Comparison of ENCODE assay signal across 17 mouse cellular contexts in genomic region chr6:136239416-136239815, GRCm38 (mm10).
"Had no signal": no experiment of that assay in that cellular context is flagged by ENCODE, and none has a peak within 500 bp of the region (broad histone marks: within the 10 kb centered on the region; RNA-seq: fewer than 3 reads in every experiment).

No protein-coding gene starts in this region.

- H3K9me3 ChIP-seq: limb, embryonic 13.5 days; liver, embryonic 15.5 days; lung, embryonic 15.5 days; megakaryocyte, embryonic 14.5 days; neural tube, embryonic 13.5 days had no signal

- H3K36me3 ChIP-seq: limb, embryonic 13.5 days; liver, embryonic 15.5 days; lung, embryonic 15.5 days; neural tube, embryonic 13.5 days had no signal

- H3K9ac ChIP-seq: limb, embryonic 13.5 days; liver, embryonic 15.5 days; lung, embryonic 15.5 days; neural tube, embryonic 13.5 days had no signal

- ATAC-seq: intestine, embryonic 16.5 days; midbrain, embryonic 16.5 days had no signal

- H3K27me3 ChIP-seq: limb, embryonic 13.5 days; liver, embryonic 15.5 days; lung, embryonic 15.5 days; megakaryocyte, embryonic 14.5 days; neural tube, embryonic 13.5 days had no signal

- H3K4me1 ChIP-seq: liver, embryonic 15.5 days; lung, embryonic 15.5 days; megakaryocyte, embryonic 14.5 days had no signal

- H3K27ac ChIP-seq: limb, embryonic 13.5 days; liver, embryonic 15.5 days; lung, embryonic 15.5 days; macrophage; neural tube, embryonic 13.5 days had no signal

- H3K4me2 ChIP-seq: limb, embryonic 13.5 days; liver, embryonic 11.5 days; liver, embryonic 15.5 days; lung, embryonic 15.5 days; midbrain, embryonic 11.5 days; neural tube, embryonic 13.5 days had no signal

- DNase-seq: kidney, adult 9 months; kidney, postnatal 36 days; lung, postnatal 14 days; right cerebral cortex, postnatal 4 days; spleen, adult 18-20 months; thymus, adult 2 months; thymus, postnatal 25 days had no signal

- H3K4me3 ChIP-seq: limb, embryonic 13.5 days; liver, embryonic 15.5 days; lung, embryonic 15.5 days; megakaryocyte, embryonic 14.5 days; neural tube, embryonic 13.5 days had no signal
